Mouse (Mus musculus): ENCODE results near the gene Babam2.

- TF ChIP-seq POLR2A (IDR thresholded peaks at IDR 0.05; ENCODE audit: insufficient read depth, low read length) = no peak
- TF ChIP-seq CTCF (IDR thresholded peaks at IDR 0.05; ENCODE audit: low read depth, low read length) = no peak
Observed at GRCm38 (mm10) chr5:32112206-32112916, 414.9 kb downstream of the Babam2 start.
